Mouse (Mus musculus): Measurements from ENCODE around the gene Slc26a1. TPM values are rescaled to one million over a fixed set of nuclear protein-coding genes. Genes with fewer than 3 reads are reported as not detected.

The Slc26a1 gene
- 0.93 and 0.96 TPM in 2 replicates for polyA plus RNA-seq (2015; fragmentation: Nextera tagmentation; extraction: Ambion mirVana)

GRCm38 (mm10) chr5:108675251-108675816 is at the start of gene Slc26a1:
Slc26a1 (minus strand) TSS chr5:108675569.
- ATAC-seq (ENCODE audit: insufficient number of reproducible peaks, low FRiP score, low TSS enrichment, low read depth): no peak
- H3K4me1 ChIP-seq: peaks cover 16% of the 10 kb centered on the region
- peaks cover 17% of the 10 kb centered on the region for H3K36me3 ChIP-seq
- WGBS: 71% methylated on average over 9 of the region's 9 CpGs
- H3K27me3 ChIP-seq: no peaks in the 10 kb centered on the region
- H3K4me2 ChIP-seq (replicated peaks): no peak within 1 kb of the TSS
- no peak within 1 kb of the TSS for H3K9ac ChIP-seq
- no peaks in the 10 kb centered on the region for H3K9me3 ChIP-seq (replicated peaks)
- 0 out of 2 replicates have a peak within 1 kb of the TSS, but pooled peaks have one; percentile 17 for H3K27ac ChIP-seq (replicated peaks)
- H3K4me3 ChIP-seq (replicated peaks): no peak within 1 kb of the TSS

DNA sequence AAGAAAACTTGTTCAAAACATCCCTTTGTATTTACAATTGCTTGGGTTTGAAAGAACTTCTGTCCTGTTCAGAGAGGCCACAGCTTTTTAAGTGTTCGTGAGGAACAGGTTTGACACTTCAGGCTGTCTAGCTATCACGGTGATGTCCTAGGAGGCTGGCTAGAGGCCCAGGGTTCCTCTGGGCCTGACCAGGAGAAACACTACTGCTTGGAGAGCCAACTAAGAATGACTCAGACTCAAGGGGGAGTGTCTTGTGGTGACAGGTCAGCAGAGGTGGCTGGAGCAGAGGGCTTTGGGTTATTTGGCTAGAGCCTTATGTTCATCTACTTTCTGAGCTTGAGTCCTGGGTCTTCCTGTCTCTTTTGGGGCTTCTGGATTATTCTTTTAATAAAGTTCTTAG is 48.6 kb upstream of the Slc26a1 start:
- H3K27me3 ChIP-seq: no peaks in the 10 kb centered on the region
- H3K4me1 ChIP-seq: no peaks in the 10 kb centered on the region
- no peak overlapping the region for H3K27ac ChIP-seq (replicated peaks)
- H3K9ac ChIP-seq: no peak overlapping the region
- no peak for ATAC-seq (ENCODE audit: insufficient number of reproducible peaks, low FRiP score, low TSS enrichment, low read depth)
- WGBS: 44% methylated on average over 2 of the region's 2 CpGs
- no peak overlapping the region for H3K4me3 ChIP-seq (replicated peaks)
- H3K36me3 ChIP-seq: no peaks in the 10 kb centered on the region
- no peaks in the 10 kb centered on the region for H3K9me3 ChIP-seq (replicated peaks)
- H3K4me2 ChIP-seq (replicated peaks): no peak overlapping the region

DNA sequence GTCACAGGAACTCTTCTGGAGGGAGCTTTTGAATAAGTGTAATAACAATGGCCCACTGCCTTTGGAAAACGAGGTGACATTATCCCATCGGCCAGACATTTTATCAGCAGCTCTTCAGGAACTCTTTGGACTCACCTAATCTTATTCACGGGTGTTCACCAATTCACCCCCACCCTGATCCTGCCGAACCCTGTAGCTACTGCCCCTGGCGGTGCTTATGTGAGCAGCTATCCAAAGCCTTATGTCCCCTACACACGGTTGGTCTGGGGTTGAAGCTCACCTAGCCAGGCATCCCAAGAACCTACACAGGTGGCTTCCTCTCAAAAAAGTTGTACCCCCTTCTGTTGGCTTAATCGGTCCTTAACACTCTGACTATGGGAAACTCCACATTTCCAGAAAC is 44.4 kb upstream of the Slc26a1 start:
- H3K27ac ChIP-seq (replicated peaks): no peak overlapping the region

DNA sequence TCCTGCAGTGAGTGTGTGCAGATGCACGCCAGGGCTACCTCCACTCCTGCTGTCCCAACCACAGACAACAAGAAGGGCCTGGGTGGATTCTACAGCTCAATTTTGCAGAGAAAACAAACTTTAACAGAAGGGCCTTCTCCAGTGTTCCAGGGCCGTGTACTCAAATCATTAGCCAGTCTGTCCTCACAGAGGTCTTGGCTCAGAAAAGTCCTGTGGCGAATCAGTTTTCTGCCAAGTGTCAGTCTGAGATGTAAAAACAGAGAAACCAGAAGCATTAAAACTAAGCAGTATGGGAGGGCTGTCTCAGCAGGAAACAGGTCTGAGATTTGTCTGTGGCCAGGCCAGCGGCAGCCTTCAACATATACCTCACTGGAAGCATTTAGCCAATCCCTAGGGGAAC is 42.7 kb upstream of the Slc26a1 start:
- Histone ChIP-seq H3K4me1 (peaks cover 19% of the 10 kb centered on the region; the same call in 1 of the 2 replicates), H3K36me3 (no peaks in the 10 kb centered on the region), H3K4me3 (replicated peaks) (no peak overlapping the region), H3K9me3 (replicated peaks) (no peaks in the 10 kb centered on the region), H3K9ac (no peak overlapping the region), H3K27me3 (no peaks in the 10 kb centered on the region), H3K4me2 (replicated peaks) (no peak overlapping the region), H3K27ac (replicated peaks) (no peak overlapping the region)
- ATAC-seq (ENCODE audit: insufficient number of reproducible peaks, low FRiP score, low TSS enrichment, low read depth): no peak
- 30% methylated on average over 4 of the region's 4 CpGs for WGBS

More for the DNA sequence above, 44.4 kb upstream of the Slc26a1 start:
- no peak for ATAC-seq (ENCODE audit: insufficient number of reproducible peaks, low FRiP score, low TSS enrichment, low read depth)
- 65% methylated on average over 7 of the region's 7 CpGs for WGBS
- Histone ChIP-seq H3K27me3 (no peaks in the 10 kb centered on the region), H3K9ac (no peak overlapping the region), H3K4me1 (peaks cover 15% of the 10 kb centered on the region; the same call in 1 of the 2 replicates), H3K4me2 (replicated peaks) (no peak overlapping the region), H3K9me3 (replicated peaks) (no peaks in the 10 kb centered on the region), H3K4me3 (replicated peaks) (no peak overlapping the region), H3K36me3 (no peaks in the 10 kb centered on the region)

DNA sequence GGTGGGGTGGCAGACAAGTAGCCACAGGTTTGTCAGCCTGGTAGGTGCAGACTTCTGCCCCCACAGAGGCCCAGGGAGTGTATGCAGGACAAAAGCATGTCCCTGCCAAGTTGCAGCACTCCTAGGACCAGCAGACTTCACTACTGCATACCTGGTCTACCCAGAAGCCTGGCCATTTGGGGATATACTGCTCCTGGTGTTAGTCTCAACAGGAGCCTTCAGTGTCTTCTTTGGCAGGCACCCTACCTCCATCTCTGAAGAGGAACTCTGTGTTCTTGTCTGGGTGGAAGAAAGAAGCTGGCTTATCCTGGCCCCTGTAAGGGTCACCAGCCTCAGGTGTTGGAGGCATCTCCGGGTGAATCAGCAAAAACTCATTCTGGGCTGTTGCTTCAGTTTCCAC is 40.6 kb upstream of the Slc26a1 start:
- Histone ChIP-seq H3K4me2 (replicated peaks) (no peak overlapping the region), H3K27ac (replicated peaks) (no peak overlapping the region), H3K4me1 (peaks cover 19% of the 10 kb centered on the region; the same call in 1 of the 2 replicates), H3K36me3 (no peaks in the 10 kb centered on the region), H3K4me3 (replicated peaks) (no peak overlapping the region), H3K27me3 (no peaks in the 10 kb centered on the region), H3K9ac (no peak overlapping the region), H3K9me3 (replicated peaks) (no peaks in the 10 kb centered on the region)
- 70% methylated on average over 1 of the region's 1 CpGs for WGBS
- no peak for ATAC-seq (ENCODE audit: insufficient number of reproducible peaks, low FRiP score, low TSS enrichment, low read depth)

DNA sequence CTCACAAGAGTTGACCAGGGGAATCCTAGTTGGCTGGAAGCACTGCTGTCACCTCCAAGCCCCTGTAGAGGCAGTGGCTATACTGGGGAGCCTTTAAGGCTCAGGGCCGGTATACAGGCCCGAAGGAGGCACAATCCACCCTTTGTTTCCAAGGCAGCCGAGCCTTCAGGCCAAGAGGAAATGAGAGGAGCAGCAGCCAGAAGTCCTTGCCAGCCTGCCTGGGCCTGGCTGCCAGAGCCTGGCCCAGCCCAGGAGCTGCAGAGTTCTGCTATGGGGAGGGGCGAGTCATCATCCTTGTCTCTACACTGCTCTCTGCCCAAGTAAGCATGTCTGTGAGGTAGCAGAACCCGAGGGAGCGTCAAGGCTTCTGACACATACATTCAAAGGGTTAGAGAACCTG is 38.8 kb upstream of the Slc26a1 start:
- H3K4me3 ChIP-seq (replicated peaks): no peak overlapping the region
- H3K36me3 ChIP-seq: no peaks in the 10 kb centered on the region
- H3K9me3 ChIP-seq (replicated peaks): no peaks in the 10 kb centered on the region
- WGBS: 30% methylated on average over 6 of the region's 6 CpGs
- H3K9ac ChIP-seq: no peak overlapping the region
- H3K27ac ChIP-seq (replicated peaks): peak overlapping the region; percentile 49; the same call in 1 of the 2 replicates
- H3K4me2 ChIP-seq (replicated peaks): no peak overlapping the region
- peak; percentile 73 for ATAC-seq (ENCODE audit: insufficient number of reproducible peaks, low FRiP score, low TSS enrichment, low read depth)
- no peaks in the 10 kb centered on the region for H3K27me3 ChIP-seq
- H3K4me1 ChIP-seq: peaks cover 19% of the 10 kb centered on the region; the same call in 1 of the 2 replicates

DNA sequence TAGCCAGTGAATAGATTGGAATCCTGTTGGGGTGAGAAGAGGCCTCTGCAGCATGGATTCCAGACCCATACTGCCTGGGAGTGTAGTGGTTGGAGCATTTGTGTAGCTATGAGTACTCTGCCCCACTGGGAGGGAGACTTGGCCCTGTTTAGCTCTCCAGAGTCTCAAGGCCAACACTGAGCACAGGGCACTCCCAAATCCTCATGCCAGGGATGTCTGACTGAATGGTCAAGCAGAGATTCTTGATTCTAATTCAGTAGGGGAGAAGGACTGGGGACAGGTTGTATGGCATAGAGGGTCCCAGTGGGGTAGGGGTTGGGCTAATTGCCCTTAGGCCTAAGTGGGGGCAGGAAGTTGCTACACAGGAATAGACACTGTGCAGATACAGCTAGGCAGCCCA is 38.3 kb upstream of the Slc26a1 start:
- no peak for ATAC-seq (ENCODE audit: insufficient number of reproducible peaks, low FRiP score, low TSS enrichment, low read depth)
- peak overlapping the region; percentile 49; the same call in 1 of the 2 replicates for H3K27ac ChIP-seq (replicated peaks)

DNA sequence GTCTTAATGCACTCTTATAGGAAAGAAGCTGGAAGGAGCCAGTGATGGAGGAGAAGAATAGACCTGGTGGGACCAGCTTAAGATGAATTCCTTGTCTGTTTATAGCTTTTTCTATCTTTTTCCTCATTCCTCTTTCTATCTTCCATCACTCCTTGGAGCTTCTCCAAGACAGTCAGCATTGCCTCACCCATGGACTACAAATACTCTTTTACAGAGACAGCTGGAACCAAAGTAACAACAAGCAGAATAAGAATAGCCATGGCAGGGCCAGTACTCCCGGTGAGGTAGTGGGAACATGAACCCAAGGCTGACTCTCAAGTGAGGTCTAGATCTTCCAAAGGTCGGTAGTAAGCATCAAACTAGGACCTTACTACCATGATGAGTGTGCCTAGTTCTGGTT is 37.7 kb upstream of the Slc26a1 start:
- 84% methylated on average over 2 of the region's 2 CpGs for WGBS

More for the DNA sequence above, 38.3 kb upstream of the Slc26a1 start:
- Histone ChIP-seq H3K36me3 (no peaks in the 10 kb centered on the region), H3K9ac (no peak overlapping the region), H3K4me1 (peaks cover 18% of the 10 kb centered on the region; the same call in 1 of the 2 replicates), H3K9me3 (replicated peaks) (no peaks in the 10 kb centered on the region), H3K4me3 (replicated peaks) (no peak overlapping the region), H3K27me3 (no peaks in the 10 kb centered on the region), H3K4me2 (replicated peaks) (no peak overlapping the region)

GRCm38 (mm10) chr5:108711968-108712367 is 36.6 kb upstream of the Slc26a1 start:
- no peaks in the 10 kb centered on the region for H3K27me3 ChIP-seq
- peaks cover 5% of the 10 kb centered on the region; the same call in 1 of the 2 replicates for H3K4me1 ChIP-seq
- H3K9ac ChIP-seq: no peak overlapping the region
- H3K27ac ChIP-seq (replicated peaks): no peak overlapping the region
- H3K36me3 ChIP-seq: peaks cover 13% of the 10 kb centered on the region
- WGBS: 68% methylated on average over 6 of the region's 6 CpGs
- H3K9me3 ChIP-seq (replicated peaks): no peaks in the 10 kb centered on the region
- no peak overlapping the region for H3K4me3 ChIP-seq (replicated peaks)
- no peak for ATAC-seq (ENCODE audit: insufficient number of reproducible peaks, low FRiP score, low TSS enrichment, low read depth)
- no peak overlapping the region for H3K4me2 ChIP-seq (replicated peaks)

More for the DNA sequence above, 37.7 kb upstream of the Slc26a1 start:
- H3K27me3 ChIP-seq: no peaks in the 10 kb centered on the region
- no peak overlapping the region for H3K4me3 ChIP-seq (replicated peaks)
- no peaks in the 10 kb centered on the region for H3K9me3 ChIP-seq (replicated peaks)
- H3K4me2 ChIP-seq (replicated peaks): no peak overlapping the region
- 0 out of 2 replicates have a peak, but pooled peaks cover 1% of the 10 kb centered on the region for H3K36me3 ChIP-seq
- ATAC-seq (ENCODE audit: insufficient number of reproducible peaks, low FRiP score, low TSS enrichment, low read depth): no peak
- no peak overlapping the region for H3K9ac ChIP-seq
- H3K4me1 ChIP-seq: peaks cover 12% of the 10 kb centered on the region; the same call in 1 of the 2 replicates
- H3K27ac ChIP-seq (replicated peaks): no peak overlapping the region

DNA sequence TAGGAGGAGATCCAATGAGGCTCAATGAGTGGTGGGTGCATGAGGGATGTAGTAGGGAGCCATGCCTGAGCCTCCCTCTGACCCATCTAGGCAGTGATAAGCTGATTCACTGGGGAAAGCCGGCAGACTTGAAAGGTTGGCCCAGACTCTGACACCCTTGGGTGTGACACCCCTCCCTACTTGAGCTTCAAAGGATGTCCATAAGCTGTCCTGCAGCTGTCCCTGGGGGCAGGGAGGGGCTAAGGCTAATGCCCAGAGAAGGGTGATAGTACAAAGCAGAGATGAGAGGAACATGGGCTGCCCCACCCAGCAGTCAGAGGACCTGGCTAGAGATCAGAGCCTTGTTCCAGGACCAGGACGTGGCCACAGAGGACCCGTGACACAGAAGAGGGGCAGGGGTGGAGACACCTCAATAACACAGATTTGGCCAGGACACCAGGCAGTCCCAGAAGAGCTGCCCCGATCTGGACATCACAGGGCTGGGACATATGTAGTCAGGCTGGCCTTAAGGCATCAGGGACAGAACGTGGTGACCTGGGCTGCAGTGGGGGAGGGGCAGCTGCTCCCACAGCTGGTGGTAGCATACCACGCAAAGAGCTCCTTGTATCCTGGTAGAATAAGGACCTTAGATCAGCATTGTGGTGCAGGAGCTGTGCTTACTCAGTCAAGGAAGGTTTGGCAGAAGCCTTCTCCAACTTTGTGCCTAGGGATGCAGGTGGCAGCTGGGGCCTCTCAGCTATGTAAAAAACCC is 33.8 kb upstream of the Slc26a1 start:
- no peak overlapping the region for H3K4me3 ChIP-seq (replicated peaks)
- no peaks in the 10 kb centered on the region; the same call in 1 of the 2 replicates for H3K4me1 ChIP-seq
- no peaks in the 10 kb centered on the region for H3K27me3 ChIP-seq
- WGBS: 60% methylated on average over 6 of the region's 6 CpGs
- H3K27ac ChIP-seq (replicated peaks): no peak overlapping the region
- peaks cover 36% of the 10 kb centered on the region for H3K36me3 ChIP-seq
- H3K4me2 ChIP-seq (replicated peaks): no peak overlapping the region
- H3K9ac ChIP-seq: no peak overlapping the region
- H3K9me3 ChIP-seq (replicated peaks): no peaks in the 10 kb centered on the region
- no peak for ATAC-seq (ENCODE audit: insufficient number of reproducible peaks, low FRiP score, low TSS enrichment, low read depth)

DNA sequence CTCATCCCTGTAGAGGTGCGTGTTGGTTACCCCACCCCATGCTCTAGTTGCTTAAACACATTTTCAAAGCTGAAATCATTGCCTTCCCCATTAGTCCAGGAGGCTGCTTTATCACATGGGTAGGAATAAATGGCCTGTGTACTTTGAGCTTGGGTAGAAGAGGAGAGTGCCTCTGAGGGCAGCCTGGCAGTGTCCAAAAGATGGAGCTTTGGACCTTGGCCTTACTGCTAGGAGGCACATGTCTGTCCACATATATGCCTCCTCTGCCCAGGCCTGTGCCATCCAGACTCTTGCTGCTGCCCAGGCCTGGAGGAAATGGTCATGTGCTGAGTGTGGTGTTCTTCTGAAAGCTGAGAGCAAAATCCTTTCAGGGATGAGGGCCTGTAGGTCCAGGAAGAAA is 33.0 kb upstream of the Slc26a1 start:
- no peaks in the 10 kb centered on the region for H3K27me3 ChIP-seq
- no peaks in the 10 kb centered on the region for H3K9me3 ChIP-seq (replicated peaks)
- no peak overlapping the region for H3K4me2 ChIP-seq (replicated peaks)
- H3K27ac ChIP-seq (replicated peaks): no peak overlapping the region
- WGBS: 80% methylated on average over 1 of the region's 1 CpGs
- H3K36me3 ChIP-seq: peaks cover 36% of the 10 kb centered on the region
- no peak overlapping the region for H3K9ac ChIP-seq
- no peak for ATAC-seq (ENCODE audit: insufficient number of reproducible peaks, low FRiP score, low TSS enrichment, low read depth)
- H3K4me1 ChIP-seq: no peaks in the 10 kb centered on the region
- H3K4me3 ChIP-seq (replicated peaks): no peak overlapping the region
